Mouse (Mus musculus): Measurements from ENCODE around the gene Lrguk. TPM values are rescaled to one million over a fixed set of nuclear protein-coding genes. Genes with fewer than 3 reads are reported as not detected.
A peak's percentile ranks its signal among the peaks of the same experiment; 100 is the strongest.

The Lrguk gene
- polyA plus RNA-seq (2015; fragmentation: Nextera tagmentation; extraction: Ambion mirVana), result 0.36 and 0.52 TPM in 2 replicates

- H3K36me3 ChIP-seq, result no peaks in the 10 kb centered on the region
- no peaks in the 10 kb centered on the region for H3K27me3 ChIP-seq (replicated peaks)
- H3K9me3 ChIP-seq, result no peaks in the 10 kb centered on the region
- H3K9ac ChIP-seq, result peak within 1 kb of the TSS; percentile 55
- H3K4me2 ChIP-seq (replicated peaks), result peak within 1 kb of the TSS; percentile 97
- peak; percentile 98 for ATAC-seq
- no peaks in the 10 kb centered on the region for H3K4me1 ChIP-seq (replicated peaks)
- peak within 1 kb of the TSS; percentile 65 for H3K4me3 ChIP-seq (replicated peaks)
- WGBS, result 4% methylated on average over 32 of the region's 32 CpGs
- H3K27ac ChIP-seq, result no peak within 1 kb of the TSS
These were observed at the start of gene Lrguk for GRCm38 (mm10) chr6:34028933-34029745. TSS of gene Lrguk (plus strand) at chr6:34029448.

DNA sequence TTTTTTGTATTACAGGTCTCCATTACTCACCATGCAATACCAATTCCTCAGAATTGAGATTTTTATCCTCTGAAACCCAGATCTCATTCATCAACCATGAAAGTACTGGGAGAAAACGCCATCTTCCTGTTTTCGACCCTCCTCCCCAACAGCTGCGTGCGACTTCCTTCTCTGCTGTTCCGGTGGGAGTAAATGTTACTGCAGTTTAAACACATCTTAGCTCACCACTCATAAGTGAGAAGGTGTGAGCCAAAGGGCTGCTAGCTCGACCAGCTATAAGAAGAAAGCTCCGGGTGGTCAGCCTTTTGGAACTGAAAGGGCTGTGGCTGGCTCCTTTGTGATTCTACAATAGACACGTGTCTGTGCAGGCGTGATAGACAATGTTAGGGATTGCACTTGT, 46.5 kb upstream of the Lrguk start:
- no peaks in the 10 kb centered on the region for H3K9me3 ChIP-seq
- no peak overlapping the region for H3K4me2 ChIP-seq (replicated peaks)
- ATAC-seq, result no peak
- no peaks in the 10 kb centered on the region for H3K4me1 ChIP-seq (replicated peaks)
- no peak overlapping the region for H3K27ac ChIP-seq
- no peaks in the 10 kb centered on the region for H3K36me3 ChIP-seq
- WGBS, result 82% methylated on average over 9 of the region's 9 CpGs
- H3K4me3 ChIP-seq (replicated peaks), result no peak overlapping the region
- no peaks in the 10 kb centered on the region for H3K27me3 ChIP-seq (replicated peaks)
- no peak overlapping the region for H3K9ac ChIP-seq

GRCm38 (mm10) chr6:33987132-33987531, 42.1 kb upstream of the Lrguk start:
- whole genome bisulfite sequencing, result 81% methylated on average over 5 of the region's 5 CpGs
- Histone ChIP-seq H3K9me3 (no peaks in the 10 kb centered on the region), H3K4me2 (replicated peaks) (no peak overlapping the region), H3K36me3 (no peaks in the 10 kb centered on the region), H3K27me3 (replicated peaks) (no peaks in the 10 kb centered on the region), H3K27ac (no peak overlapping the region), H3K9ac (no peak overlapping the region), H3K4me1 (replicated peaks) (no peaks in the 10 kb centered on the region), H3K4me3 (replicated peaks) (no peak overlapping the region)
- no peak for ATAC-seq

- no peak overlapping the region for H3K4me2 ChIP-seq (replicated peaks)
- no peak overlapping the region for H3K9ac ChIP-seq
- no peak for ATAC-seq
- no peaks in the 10 kb centered on the region for H3K4me1 ChIP-seq (replicated peaks)
- WGBS, result 56% methylated on average over 24 of the region's 24 CpGs
- H3K27me3 ChIP-seq (replicated peaks), result no peaks in the 10 kb centered on the region
- H3K4me3 ChIP-seq (replicated peaks), result no peak overlapping the region
- H3K36me3 ChIP-seq, result no peaks in the 10 kb centered on the region
- H3K27ac ChIP-seq, result no peak overlapping the region
- no peaks in the 10 kb centered on the region for H3K9me3 ChIP-seq
These were observed 36.8 kb upstream of the Lrguk start for GRCm38 (mm10) chr6:33992213-33993034.

DNA sequence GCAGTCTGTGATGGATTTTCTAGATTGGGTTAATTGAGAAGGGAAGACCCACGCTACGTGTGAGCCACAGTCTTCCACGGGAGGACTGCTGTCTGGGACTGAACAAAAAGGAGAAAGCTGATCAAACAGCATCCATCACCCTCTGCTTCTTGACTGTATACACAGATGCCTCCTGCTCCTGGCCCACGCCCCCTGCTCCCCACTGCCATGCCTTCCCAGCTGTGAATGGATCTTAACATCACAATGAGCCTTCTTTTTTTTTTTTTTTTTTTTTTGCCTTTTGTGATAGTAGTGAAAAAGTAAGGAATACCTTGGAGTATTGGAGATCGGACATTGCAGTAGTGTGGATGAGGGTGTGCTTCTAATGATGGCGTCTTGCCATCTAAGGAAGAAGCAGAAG, 35.4 kb upstream of the Lrguk start:
- Histone ChIP-seq H3K9me3 (no peaks in the 10 kb centered on the region), H3K4me3 (replicated peaks) (no peak overlapping the region), H3K4me1 (replicated peaks) (no peaks in the 10 kb centered on the region), H3K36me3 (no peaks in the 10 kb centered on the region), H3K4me2 (replicated peaks) (no peak overlapping the region), H3K9ac (no peak overlapping the region), H3K27ac (no peak overlapping the region), H3K27me3 (replicated peaks) (no peaks in the 10 kb centered on the region)
- ATAC-seq, result no peak
- WGBS, result 60% methylated on average over 6 of the region's 6 CpGs

GRCm38 (mm10) chr6:33998590-33998989, 30.7 kb upstream of the Lrguk start:
- H3K9me3 ChIP-seq, result no peaks in the 10 kb centered on the region
- no peaks in the 10 kb centered on the region for H3K27me3 ChIP-seq (replicated peaks)
- no peak overlapping the region for H3K4me3 ChIP-seq (replicated peaks)
- H3K4me1 ChIP-seq (replicated peaks), result no peaks in the 10 kb centered on the region
- no peaks in the 10 kb centered on the region for H3K36me3 ChIP-seq
- no peak for ATAC-seq
- H3K27ac ChIP-seq, result no peak overlapping the region
- WGBS, result 40% methylated on average over 3 of the region's 4 CpGs
- H3K9ac ChIP-seq, result no peak overlapping the region
- H3K4me2 ChIP-seq (replicated peaks), result no peak overlapping the region

- Histone ChIP-seq H3K4me3 (replicated peaks) (no peak overlapping the region), H3K4me1 (replicated peaks) (no peaks in the 10 kb centered on the region), H3K9me3 (no peaks in the 10 kb centered on the region), H3K4me2 (replicated peaks) (no peak overlapping the region), H3K27ac (no peak overlapping the region), H3K36me3 (no peaks in the 10 kb centered on the region), H3K27me3 (replicated peaks) (no peaks in the 10 kb centered on the region), H3K9ac (no peak overlapping the region)
- no peak for ATAC-seq
- WGBS, result 41% methylated on average over 7 of the region's 7 CpGs
These were observed 29.7 kb upstream of the Lrguk start for GRCm38 (mm10) chr6:33999530-33999929.

- H3K4me2 ChIP-seq (replicated peaks), result no peak overlapping the region
- WGBS, result 84% methylated on average over 7 of the region's 7 CpGs
- H3K36me3 ChIP-seq, result no peaks in the 10 kb centered on the region
- no peak overlapping the region for H3K4me3 ChIP-seq (replicated peaks)
- no peak for ATAC-seq
- H3K27me3 ChIP-seq (replicated peaks), result no peaks in the 10 kb centered on the region
- H3K9me3 ChIP-seq, result no peaks in the 10 kb centered on the region
- no peak overlapping the region for H3K27ac ChIP-seq
- no peaks in the 10 kb centered on the region for H3K4me1 ChIP-seq (replicated peaks)
- H3K9ac ChIP-seq, result no peak overlapping the region
These were observed 28.6 kb upstream of the Lrguk start for GRCm38 (mm10) chr6:34000644-34001043.

GRCm38 (mm10) chr6:34003033-34003432, 26.2 kb upstream of the Lrguk start:
- WGBS, result 21% methylated on average over 1 of the region's 1 CpGs
- no peaks in the 10 kb centered on the region for H3K27me3 ChIP-seq (replicated peaks)
- no peak overlapping the region for H3K9ac ChIP-seq
- no peak for ATAC-seq
- H3K4me3 ChIP-seq (replicated peaks), result no peak overlapping the region
- no peaks in the 10 kb centered on the region for H3K9me3 ChIP-seq
- no peaks in the 10 kb centered on the region for H3K4me1 ChIP-seq (replicated peaks)
- H3K36me3 ChIP-seq, result no peaks in the 10 kb centered on the region
- no peak overlapping the region for H3K27ac ChIP-seq
- no peak overlapping the region for H3K4me2 ChIP-seq (replicated peaks)

DNA sequence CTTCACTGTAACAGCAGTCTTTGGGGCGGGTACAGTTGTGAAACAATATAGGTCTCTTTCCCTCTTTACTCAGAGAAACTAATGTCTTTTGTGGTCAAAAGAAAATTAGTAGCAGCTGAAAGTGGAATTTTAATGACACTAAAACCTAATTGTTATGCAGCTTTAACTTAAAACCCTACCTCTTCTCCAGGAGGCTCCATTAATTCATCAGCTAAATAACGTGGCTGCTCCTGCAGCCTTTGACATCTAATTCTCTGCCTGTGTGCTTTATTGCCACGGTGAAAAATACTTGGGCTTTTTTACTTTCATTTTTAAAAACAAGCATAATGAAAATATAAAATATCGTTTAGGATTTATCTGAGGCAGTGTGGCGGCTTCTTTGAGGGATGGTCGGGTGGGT, 15.8 kb upstream of the Lrguk start:
- Histone ChIP-seq H3K27ac (no peak overlapping the region), H3K9me3 (no peaks in the 10 kb centered on the region), H3K4me3 (replicated peaks) (no peak overlapping the region), H3K36me3 (no peaks in the 10 kb centered on the region), H3K4me2 (replicated peaks) (no peak overlapping the region), H3K4me1 (replicated peaks) (no peaks in the 10 kb centered on the region), H3K27me3 (replicated peaks) (no peaks in the 10 kb centered on the region), H3K9ac (no peak overlapping the region)
- no peak for ATAC-seq
- WGBS, result 75% methylated on average over 6 of the region's 6 CpGs

GRCm38 (mm10) chr6:34029746-34030027, 439 bp downstream of the Lrguk start:
- peak; percentile 87 for ATAC-seq
- H3K4me2 ChIP-seq (replicated peaks), result peak overlapping the region; percentile 97
- H3K27me3 ChIP-seq (replicated peaks), result no peaks in the 10 kb centered on the region
- H3K36me3 ChIP-seq, result no peaks in the 10 kb centered on the region
- no peaks in the 10 kb centered on the region for H3K4me1 ChIP-seq (replicated peaks)
- H3K27ac ChIP-seq, result no peak overlapping the region
- no peaks in the 10 kb centered on the region for H3K9me3 ChIP-seq
- H3K9ac ChIP-seq, result peak overlapping the region; percentile 55
- 2% methylated on average over 4 of the region's 4 CpGs for WGBS
- H3K4me3 ChIP-seq (replicated peaks), result peak overlapping the region; percentile 65

GRCm38 (mm10) chr6:34034096-34034495, 4.8 kb downstream of the Lrguk start:
- H3K9me3 ChIP-seq, result no peaks in the 10 kb centered on the region
- no peaks in the 10 kb centered on the region for H3K27me3 ChIP-seq (replicated peaks)
- H3K4me1 ChIP-seq (replicated peaks), result no peaks in the 10 kb centered on the region
- WGBS, result 48% methylated on average over 3 of the region's 3 CpGs
- no peak overlapping the region for H3K9ac ChIP-seq
- 0 out of 2 replicates have a peak, but pooled peaks have one; percentile 29 for ATAC-seq
- no peak overlapping the region for H3K4me2 ChIP-seq (replicated peaks)
- no peak overlapping the region for H3K27ac ChIP-seq
- H3K4me3 ChIP-seq (replicated peaks), result no peak overlapping the region
- H3K36me3 ChIP-seq, result no peaks in the 10 kb centered on the region
